Mouse (Mus musculus) liver, embryonic 14.5 days (tissue): ENCODE data around the gene Pigf. TPM values are rescaled to one million over a fixed set of nuclear protein-coding genes. Genes with fewer than 3 reads are reported as not detected.

ENCODE experiments used
- ATAC-seq: fragments of 200-750 bp; cut with Nextera tagmentation; 2 replicates; pipeline ENCODE4 v1.8.0; 2017; ENCODE audit warnings: moderate number of reproducible peaks, mild to moderate bottlenecking, moderate library complexity; ENCODE audit not compliant: insufficient read depth
- DNase-seq, 3 experiments: peaks; one replicate each; pipeline ENCODE4 v3.0.0-alpha.2; 2012 to 2013; ENCODE audit warnings: low read depth in 3 of 3, low spot score in 3 of 3
- H3K27ac ChIP-seq: fragments of 300-500 bp; sonication (generic); 2 replicates; pipeline ENCODE4 v1.5.1; 2014; ENCODE audit warnings: moderate library complexity, mild to moderate bottlenecking, control low read depth, inconsistent platforms
- H3K27me3 ChIP-seq: fragments of 300-500 bp; sonication (generic); 2 replicates; pipeline ENCODE4 v1.6.1; 2014; ENCODE audit warnings: mild to moderate bottlenecking, low read length, moderate library complexity; ENCODE audit not compliant: control insufficient read depth, insufficient read depth
- H3K36me3 ChIP-seq: fragments of 300-500 bp; sonication (generic); replicated peaks from 2 replicates; pipeline ENCODE4 v1.6.1; 2014; ENCODE audit warnings: low read depth; ENCODE audit not compliant: control insufficient read depth, insufficient read depth
- H3K4me1 ChIP-seq, 2 experiments: fragments of 200-500 bp in 1 of 2; fragments of 300-500 bp in 1 of 2; sonication (generic) in 1 of 2; replicated peaks; 2 replicates each; pipeline ENCODE4 v1.6.1; 2012 to 2014; ENCODE audit warnings: antibody characterized with exemption in 1 of 2, inconsistent platforms in 1 of 2, low read length in 1 of 2; ENCODE audit not compliant: control insufficient read depth in 2 of 2, insufficient read depth in 2 of 2
- H3K4me2 ChIP-seq: fragments of 300-500 bp; sonication (generic); 2 replicates; pipeline ENCODE4 v1.6.1; 2014; ENCODE audit warnings: low read depth, mild to moderate bottlenecking, control low read depth, moderate library complexity
- H3K4me3 ChIP-seq, 2 experiments: fragments of 200-500 bp in 1 of 2; fragments of 300-500 bp in 1 of 2; sonication (generic) in 1 of 2; 2 replicates each; pipeline ENCODE4 v1.5.1; 2012 to 2014; ENCODE audit warnings: low read depth in 2 of 2, low read length in 2 of 2, mild to moderate bottlenecking in 2 of 2, control low read depth in 1 of 2, inconsistent platforms in 1 of 2, moderate library complexity in 1 of 2; ENCODE audit not compliant: insufficient read depth in 1 of 2
- H3K9ac ChIP-seq: fragments of 300-500 bp; sonication (generic); replicated peaks from 2 replicates; pipeline ENCODE4 v1.6.1; 2014; ENCODE audit warnings: mild to moderate bottlenecking, control low read depth, moderate library complexity
- H3K9me3 ChIP-seq: fragments of 300-500 bp; sonication (generic); 2 replicates; pipeline ENCODE4 v1.6.1; 2016; ENCODE audit warnings: low read length, mixed read lengths; ENCODE audit not compliant: control insufficient read depth
- CTCF ChIP-seq: IDR thresholded peaks from 2 replicates; pipeline ENCODE4 v1.5.1; 2016; ENCODE audit warnings: antibody characterized with exemption, low read depth, control low read depth
- EP300 ChIP-seq: IDR thresholded peaks from 2 replicates; pipeline ENCODE4 v1.6.1; 2016; ENCODE audit warnings: antibody characterized with exemption, low read depth
- WGBS: fragments of 180-500 bp; shearing (Covaris S2); extraction: QIAGEN DNeasy Blood & Tissue Kit; methylation state at CpG from one replicate; pipeline ENCODE4 v1.1.7; 2014; ENCODE audit not compliant: insufficient replicate concordance; 5-methylcytosine and 5-hydroxymethylcytosine counted together
- polyA plus RNA-seq, 2 experiments: library from polyadenylated mRNA; depleted of rRNA in 1 of 2; stranded (reverse) in 1 of 2; unstranded in 1 of 2; fragments of >200 nt; fragmentation: Nextera tagmentation in 1 of 2; extraction: Ambion mirVana in 1 of 2; gene quantifications; 2 replicates each; pipeline versions ENCODE4 v1.2.1 to v1.2.3; 2012 to 2014

The Pigf gene
- polyA plus RNA-seq, 2 experiments, result 8.7 to 14.6 TPM

- DNase-seq, result no peak
- Histone ChIP-seq H3K9me3 (no peaks in the 10 kb centered on the region), H3K4me2 (no peak overlapping the region), H3K4me3 (no peak overlapping the region), H3K27me3 (no peaks in the 10 kb centered on the region), H3K27ac (no peak overlapping the region), H3K4me1 (0 out of 4 replicates have a peak, but pooled peaks cover 0 to 2% of the 10 kb centered on the region in 2 experiments), H3K9ac (no peak overlapping the region), H3K36me3 (no peaks in the 10 kb centered on the region)
- TF ChIP-seq EP300 (no peak), CTCF (no peak)
- 17% methylated on average over 1 of the region's 1 CpGs for WGBS
- ATAC-seq, result no peak
Observed at GRCm38 (mm10) chr17:87055663-87056062, 30.5 kb upstream of the Pigf start.

- Histone ChIP-seq H3K36me3 (no peaks in the 10 kb centered on the region), H3K9ac (no peak overlapping the region), H3K4me3 (no peak overlapping the region), H3K4me1 (0 out of 4 replicates have a peak, but pooled peaks cover 0 to 2% of the 10 kb centered on the region in 2 experiments), H3K9me3 (no peaks in the 10 kb centered on the region), H3K4me2 (no peak overlapping the region), H3K27ac (no peak overlapping the region), H3K27me3 (no peaks in the 10 kb centered on the region)
- TF ChIP-seq EP300 (no peak), CTCF (no peak)
- no peak for DNase-seq
- ATAC-seq, result no peak
- 34% methylated on average over 5 of the region's 5 CpGs for WGBS
Observed at GRCm38 (mm10) chr17:87055051-87055459, 29.8 kb upstream of the Pigf start.

- 49% methylated on average over 5 of the region's 5 CpGs for WGBS
- 0 out of 4 replicates have a peak, but pooled peaks cover 0 to 2% of the 10 kb centered on the region in 2 experiments for H3K4me1 ChIP-seq
- no peaks in the 10 kb centered on the region for H3K27me3 ChIP-seq
- no peak overlapping the region for H3K4me2 ChIP-seq
- ATAC-seq, result no peak
- no peak overlapping the region for H3K9ac ChIP-seq
- DNase-seq, result no peak
- no peak overlapping the region for H3K27ac ChIP-seq
- H3K9me3 ChIP-seq, result no peaks in the 10 kb centered on the region
- TF ChIP-seq EP300 (no peak), CTCF (no peak)
- no peaks in the 10 kb centered on the region for H3K36me3 ChIP-seq
- H3K4me3 ChIP-seq, result no peak overlapping the region
Observed at GRCm38 (mm10) chr17:87053921-87054320, 28.7 kb upstream of the Pigf start.

GRCm38 (mm10) chr17:87052432-87052831 lies 27.2 kb upstream of the Pigf start:
- Histone ChIP-seq H3K36me3 (no peaks in the 10 kb centered on the region), H3K4me2 (no peak overlapping the region), H3K27ac (no peak overlapping the region), H3K27me3 (no peaks in the 10 kb centered on the region), H3K4me1 (0 out of 4 replicates have a peak, but pooled peaks cover 0 to 2% of the 10 kb centered on the region in 2 experiments), H3K9me3 (no peaks in the 10 kb centered on the region), H3K4me3 (no peak overlapping the region), H3K9ac (no peak overlapping the region)
- DNase-seq (no peak), ATAC-seq (no peak)
- TF ChIP-seq CTCF (no peak), EP300 (no peak)
- 65% methylated on average over 1 of the region's 1 CpGs for WGBS

- 54% methylated on average over 1 of the region's 1 CpGs for WGBS
- no peak for ATAC-seq
- TF ChIP-seq CTCF (no peak), EP300 (no peak)
Observed at GRCm38 (mm10) chr17:87051652-87052051, 26.4 kb upstream of the Pigf start.

More at GRCm38 (mm10) chr17:87051652-87052051, 26.4 kb upstream of the Pigf start:
- H3K27ac ChIP-seq, result no peak overlapping the region
- H3K9me3 ChIP-seq, result no peaks in the 10 kb centered on the region
- no peaks in the 10 kb centered on the region for H3K36me3 ChIP-seq
- DNase-seq, result no peak
- H3K9ac ChIP-seq, result no peak overlapping the region
- H3K4me1 ChIP-seq, result 0 out of 4 replicates have a peak, but pooled peaks cover 0 to 2% of the 10 kb centered on the region in 2 experiments
- H3K27me3 ChIP-seq, result no peaks in the 10 kb centered on the region
- no peak overlapping the region for H3K4me3 ChIP-seq
- no peak overlapping the region for H3K4me2 ChIP-seq
